Mouse (Mus musculus) MEL (cell line): ENCODE results near the gene Sstr3.

ENCODE experiments used
- HCFC1 ChIP-seq: IDR thresholded peaks from 2 replicates; pipeline ENCODE4 v1.6.1; 2012; ENCODE audit warnings: low read depth, mild to moderate bottlenecking, inconsistent platforms, low read length, improper control_type of control experiment, moderate library complexity
- POLR2AphosphoS5 ChIP-seq: IDR thresholded peaks from 2 replicates; pipeline ENCODE4 v1.6.1; 2012; ENCODE audit warnings: low read depth, borderline replicate concordance, mild to moderate bottlenecking, inconsistent platforms, low read length, moderate library complexity, mixed read lengths
- RAD21 ChIP-seq: IDR thresholded peaks from 2 replicates; pipeline ENCODE4 v1.6.1; 2011; ENCODE audit warnings: mild to moderate bottlenecking, low read depth, low read length, improper control_type of control experiment
- USF1 ChIP-seq: IDR thresholded peaks from 2 replicates; pipeline ENCODE4 v1.6.1; 2014; ENCODE audit warnings: low read depth, mild to moderate bottlenecking, inconsistent platforms, low read length, improper control_type of control experiment, moderate library complexity
- ZC3H11A ChIP-seq: IDR thresholded peaks from 2 replicates; pipeline ENCODE4 v1.6.1; 2012; ENCODE audit warnings: low read depth, mild to moderate bottlenecking, inconsistent platforms, low read length, improper control_type of control experiment

DNA sequence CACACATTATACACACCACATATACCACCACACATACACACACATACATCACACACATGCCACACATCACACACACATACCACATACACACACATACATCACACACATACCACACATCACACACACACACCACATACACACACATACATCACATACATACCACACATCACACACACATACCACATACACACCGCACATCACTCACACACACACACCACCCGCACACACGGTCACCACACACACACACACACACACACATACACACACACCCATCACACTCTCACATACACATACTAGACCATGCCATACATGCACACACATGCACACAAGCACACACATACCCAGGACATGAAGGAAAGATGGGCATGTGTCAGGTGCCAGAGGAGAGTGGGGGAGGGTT, 18.9 kb upstream of the Sstr3 start:
- no peak for TF ChIP-seq USF1
- no peak for TF ChIP-seq ZC3H11A
- TF ChIP-seq POLR2AphosphoS5: peak; percentile 79; the same call in 1 of the 2 replicates
- no peak for TF ChIP-seq HCFC1
- no peak for TF ChIP-seq RAD21
